In genomic region chr3:126364555-126364954, GRCm38 (mm10) we compare ENCODE assay signal across 13 mouse cellular contexts. TPM values are rescaled to one million over a fixed set of nuclear protein-coding genes. Genes with fewer than 3 reads are reported as not detected.
DNase-seq lines count a peak whose midpoint lies in the region; ATAC-seq and TF ChIP-seq lines count a peak whose summit lies in the region.
"Had no signal": no experiment of that assay in that cellular context is flagged by ENCODE, and none has a peak within 500 bp of the region (broad histone marks: within the 10 kb centered on the region; RNA-seq: fewer than 3 reads in every experiment).

No protein-coding gene starts in this region.

- no peak for ATAC-seq in heart, postnatal 0 days (ENCODE audit: insufficient read depth, low read depth)
- no peak for ATAC-seq in midbrain, embryonic 11.5 days (ENCODE audit: low FRiP score)
- no peak for ATAC-seq in midbrain, embryonic 16.5 days
- ATAC-seq in intestine, embryonic 15.5 days, result no peak
- no peak for ATAC-seq in liver, embryonic 11.5 days (replicated peaks; ENCODE audit: low FRiP score)
- ATAC-seq: activated CD4-positive, CD25-positive, alpha-beta regulatory T cell, adult 4 months had no signal

- H3K27me3 ChIP-seq in heart, postnatal 0 days (ENCODE audit: control insufficient read depth, insufficient read depth, low read length), result no peaks in the 10 kb centered on the region
- H3K27me3 ChIP-seq in midbrain, embryonic 11.5 days (ENCODE audit: control insufficient read depth, insufficient read depth, low read length), result no peaks in the 10 kb centered on the region
- no peaks in the 10 kb centered on the region for H3K27me3 ChIP-seq in midbrain, embryonic 16.5 days (ENCODE audit: control insufficient read depth, insufficient read depth, low read depth, low read length)
- H3K27me3 ChIP-seq in intestine, embryonic 15.5 days (replicated peaks), result no peaks in the 10 kb centered on the region
- H3K27me3 ChIP-seq in small intestine, adult 2 months (ENCODE audit: control insufficient read depth, insufficient read depth, low read length), result no peaks in the 10 kb centered on the region
- no peaks in the 10 kb centered on the region; the same call in 1 of the 2 replicates for H3K27me3 ChIP-seq in liver, embryonic 11.5 days (replicated peaks; ENCODE audit: control insufficient read depth, insufficient read depth, low read length)
- H3K27me3 ChIP-seq: forebrain, embryonic 15.5 days had no signal

- no peak overlapping the region for H3K27ac ChIP-seq in heart, postnatal 0 days (ENCODE audit: low read depth)
- no peak overlapping the region for H3K27ac ChIP-seq in midbrain, embryonic 11.5 days (ENCODE audit: low read depth, low read length)
- no peak overlapping the region for H3K27ac ChIP-seq in midbrain, embryonic 16.5 days (ENCODE audit: low read length)
- no peak overlapping the region for H3K27ac ChIP-seq in intestine, embryonic 15.5 days
- no peak overlapping the region for H3K27ac ChIP-seq in small intestine, adult 2 months (ENCODE audit: insufficient read depth, low read depth, low read length)
- no peak overlapping the region for H3K27ac ChIP-seq in liver, embryonic 11.5 days (ENCODE audit: low read depth, low read length)
- H3K27ac ChIP-seq: forebrain, embryonic 15.5 days; neural tube, embryonic 12.5 days had no signal

- H3K9me3 ChIP-seq in heart, postnatal 0 days (replicated peaks; ENCODE audit: control insufficient read depth, low read length), result no peaks in the 10 kb centered on the region
- H3K9me3 ChIP-seq in midbrain, embryonic 11.5 days (ENCODE audit: control insufficient read depth, low read length), result no peaks in the 10 kb centered on the region
- H3K9me3 ChIP-seq in midbrain, embryonic 16.5 days (replicated peaks; ENCODE audit: control insufficient read depth, low read length, poor library complexity, severe bottlenecking), result no peaks in the 10 kb centered on the region
- H3K9me3 ChIP-seq in intestine, embryonic 15.5 days, result no peaks in the 10 kb centered on the region
- no peaks in the 10 kb centered on the region for H3K9me3 ChIP-seq in liver, embryonic 11.5 days (ENCODE audit: control insufficient read depth, low read length)
- H3K9me3 ChIP-seq: forebrain, embryonic 15.5 days; neural tube, embryonic 12.5 days had no signal

- intact Hi-C loops in heart, postnatal 14 days (cut with DNase I), result no loop called here

- TF ChIP-seq EP300 in heart, postnatal 0 days (IDR thresholded peaks at IDR 0.05; ENCODE audit: low read depth), result no peak

- no peak for TF ChIP-seq CTCF in heart, postnatal 0 days (IDR thresholded peaks at IDR 0.05; ENCODE audit: low read depth)
- TF ChIP-seq CTCF in small intestine, adult 2 months (IDR thresholded peaks at IDR 0.05; ENCODE audit: extremely low read depth, insufficient read length, insufficient replicate concordance, low read depth, low read length), result no peak

- H3K4me1 ChIP-seq in heart, postnatal 0 days (ENCODE audit: control insufficient read depth, insufficient read depth), result peaks cover 6% of the 10 kb centered on the region; the same call in 1 of the 2 replicates
- H3K4me1 ChIP-seq in midbrain, embryonic 11.5 days (ENCODE audit: control insufficient read depth, insufficient read depth, low read length), result peaks cover 2% of the 10 kb centered on the region; the same call in 1 of the 2 replicates
- H3K4me1 ChIP-seq in midbrain, embryonic 16.5 days (ENCODE audit: control insufficient read depth, insufficient read depth, low read length), result peaks cover 3% of the 10 kb centered on the region; the same call in 1 of the 2 replicates
- H3K4me1 ChIP-seq in intestine, embryonic 15.5 days (replicated peaks), result 0 out of 2 replicates have a peak, but pooled peaks cover 2% of the 10 kb centered on the region
- H3K4me1 ChIP-seq in small intestine, adult 2 months (ENCODE audit: control insufficient read depth, insufficient read depth, insufficient read length, low read length), result no peaks in the 10 kb centered on the region
- no peaks in the 10 kb centered on the region for H3K4me1 ChIP-seq in liver, embryonic 11.5 days (replicated peaks; ENCODE audit: control insufficient read depth, insufficient read depth, low read length)

- no peak for DNase-seq in heart, postnatal 0 days (ENCODE audit: low spot score)
- no peak for DNase-seq in heart, postnatal 14 days
- DNase-seq in midbrain, embryonic 11.5 days (ENCODE audit: low spot score, missing footprints), result no peak
- DNase-seq in urinary bladder, postnatal 36 days (ENCODE audit: low spot score in 2 of 2), result no peak
- no peak for DNase-seq in liver, embryonic 11.5 days (ENCODE audit: low spot score)
- DNase-seq: thymus, adult 2 months had no signal

- H3K36me3 ChIP-seq in heart, postnatal 0 days (replicated peaks; ENCODE audit: control insufficient read depth, insufficient read depth, low read length), result no peaks in the 10 kb centered on the region
- no peaks in the 10 kb centered on the region for H3K36me3 ChIP-seq in midbrain, embryonic 11.5 days (ENCODE audit: control insufficient read depth, insufficient read depth, low read length)
- no peaks in the 10 kb centered on the region for H3K36me3 ChIP-seq in midbrain, embryonic 16.5 days (ENCODE audit: control insufficient read depth, insufficient read depth, low read length)
- no peaks in the 10 kb centered on the region for H3K36me3 ChIP-seq in intestine, embryonic 15.5 days
- no peaks in the 10 kb centered on the region for H3K36me3 ChIP-seq in small intestine, adult 2 months (ENCODE audit: control insufficient read depth, insufficient read depth, low read length)
- no peaks in the 10 kb centered on the region for H3K36me3 ChIP-seq in liver, embryonic 11.5 days (ENCODE audit: control insufficient read depth, insufficient read depth, low read length)
- H3K36me3 ChIP-seq: forebrain, embryonic 15.5 days; neural tube, embryonic 12.5 days had no signal

- no peak overlapping the region for H3K9ac ChIP-seq in heart, postnatal 0 days (replicated peaks; ENCODE audit: low read depth, low read length)
- no peak overlapping the region for H3K9ac ChIP-seq in midbrain, embryonic 11.5 days (ENCODE audit: low read length)
- no peak overlapping the region for H3K9ac ChIP-seq in midbrain, embryonic 16.5 days (ENCODE audit: low read depth, low read length)
- 0 out of 2 replicates have a peak overlapping the region, but pooled peaks have one; percentile 51 for H3K9ac ChIP-seq in intestine, embryonic 15.5 days
- H3K9ac ChIP-seq in liver, embryonic 11.5 days (ENCODE audit: low read depth, low read length), result no peak overlapping the region

- TF ChIP-seq POLR2A in small intestine, adult 2 months (IDR thresholded peaks at IDR 0.05; ENCODE audit: low read depth, low read length), result no peak

- peak overlapping the region; percentile 83 for H3K4me2 ChIP-seq in heart, postnatal 0 days (ENCODE audit: low read depth, low read length)
- peak overlapping the region; percentile 72; the same call in 1 of the 2 replicates for H3K4me2 ChIP-seq in midbrain, embryonic 11.5 days
- no peak overlapping the region for H3K4me2 ChIP-seq in midbrain, embryonic 16.5 days (ENCODE audit: low read length)
- peak overlapping the region; percentile 85 for H3K4me2 ChIP-seq in intestine, embryonic 15.5 days (replicated peaks)
- H3K4me2 ChIP-seq in liver, embryonic 11.5 days, result no peak overlapping the region

- peak overlapping the region; percentile 55 for H3K4me3 ChIP-seq in heart, postnatal 0 days (ENCODE audit: low read depth, low read length)
- no peak overlapping the region for H3K4me3 ChIP-seq in midbrain, embryonic 11.5 days (ENCODE audit: low read depth, low read length)
- no peak overlapping the region for H3K4me3 ChIP-seq in midbrain, embryonic 16.5 days (ENCODE audit: low read depth, low read length)
- no peak overlapping the region for H3K4me3 ChIP-seq in intestine, embryonic 15.5 days (replicated peaks)
- 0 out of 2 replicates have a peak overlapping the region, but pooled peaks have one; percentile 6 for H3K4me3 ChIP-seq in small intestine, adult 2 months (ENCODE audit: low read depth, low read length)
- H3K4me3 ChIP-seq in liver, embryonic 11.5 days (ENCODE audit: low read depth, low read length), result no peak overlapping the region

- 74% methylated on average over 7 of the region's 7 CpGs for WGBS in heart, postnatal 0 days
- 87% methylated on average over 7 of the region's 7 CpGs for WGBS in midbrain, embryonic 11.5 days
- WGBS in midbrain, embryonic 16.5 days, result 82% methylated on average over 7 of the region's 7 CpGs
- WGBS in intestine, embryonic 15.5 days, result 88% methylated on average over 7 of the region's 7 CpGs
- WGBS in small intestine, adult 2 months, result 80% methylated on average over 7 of the region's 7 CpGs
- WGBS in liver, embryonic 11.5 days, result 80% methylated on average over 7 of the region's 7 CpGs

RNA-seq across cellular contexts. Expression of gene Arsj, which starts 1.1 kb away (rescaled TPM):
- total RNA-seq in heart, postnatal 0 days (2014; rRNA removed; ENCODE audit: low replicate concordance), result 1.3 and 3.4 TPM in 2 replicates
- polyA plus RNA-seq in heart, postnatal 0 days (2015; fragmentation: Nextera tagmentation; extraction: Ambion mirVana), result 1.1 TPM in 2 replicates
- under 1 TPM; 0.62 to 0.68 TPM for total RNA-seq in heart, postnatal 14 days (2021)
- polyA plus RNA-seq in midbrain, embryonic 11.5 days (2014; fragmentation: Nextera tagmentation; extraction: Ambion mirVana), result 0.20 and 0.28 TPM in 2 replicates
- polyA plus RNA-seq in midbrain, embryonic 16.5 days (2015; fragmentation: Nextera tagmentation; extraction: Ambion mirVana), result 0.24 and 0.45 TPM in 2 replicates
- polyA plus RNA-seq in intestine, embryonic 15.5 days (2015; fragmentation: Nextera tagmentation; extraction: Ambion mirVana), result 1.7 and 1.8 TPM in 2 replicates
- polyA plus RNA-seq in small intestine, adult 2 months (2012; rRNA removed), result 0.06 and 0.13 TPM in 2 replicates
- 0.15 TPM in 1 of 2 replicates, not detected in the other for polyA plus RNA-seq in liver, embryonic 11.5 days (2014; fragmentation: Nextera tagmentation; extraction: Ambion mirVana)
- total RNA-seq: granulocyte monocyte progenitor cell, adult 5-6 weeks had no signal
- polyA plus RNA-seq: activated CD4-positive, CD25-positive, alpha-beta regulatory T cell, adult 4 months had no signal

Comparison
In these comparisons a context has a peak if more than half of its experiments do, and no peak if none do; other contexts are left out.
1. H3K4me2 ChIP-seq: peak in heart, postnatal 0 days (single experiment), midbrain, embryonic 11.5 days (single experiment) and intestine, embryonic 15.5 days (single experiment); none in midbrain, embryonic 16.5 days (single experiment) and liver, embryonic 11.5 days (single experiment).
2. H3K4me3 ChIP-seq: peak in heart, postnatal 0 days (single experiment) and small intestine, adult 2 months (single experiment); none in midbrain, embryonic 11.5 days (single experiment), midbrain, embryonic 16.5 days (single experiment), intestine, embryonic 15.5 days (single experiment) and liver, embryonic 11.5 days (single experiment).